Mouse (Mus musculus) left cerebral cortex, adult 8-10 months (tissue): ENCODE measurements around the gene Rasgef1a. TPM values are rescaled to one million over a fixed set of nuclear protein-coding genes. Genes with fewer than 3 reads are reported as not detected.

Experiments
- DNase-seq, 2 experiments: peaks; one replicate each; pipeline ENCODE4 v3.0.0; 2022; ENCODE audit warnings: low spot score in 2 of 2
- total RNA-seq, 4 experiments: library from RNA; stranded (reverse); gene quantifications; 2 replicates each; pipeline ENCODE4 v1.2.4; 2022

Rasgef1a gene
- total RNA-seq, 4 experiments from 2014 or later: 191 to 234 (median 206) TPM

GRCm38 (mm10) chr6:118070321-118071012 is 59.2 kb downstream of the Rasgef1a start:
- DNase-seq: peak in 1 of 2 experiments; percentile 89

GRCm38 (mm10) chr6:118071013-118071350 is 59.7 kb downstream of the Rasgef1a start:
- DNase-seq: no peak

- DNase-seq: no peak
Measured at GRCm38 (mm10) chr6:118071416-118071815, 60.2 kb downstream of the Rasgef1a start.

GRCm38 (mm10) chr6:118072176-118072575 is 60.9 kb downstream of the Rasgef1a start:
- no peak for DNase-seq

- DNase-seq: no peak
Measured at GRCm38 (mm10) chr6:118074151-118074550, 62.9 kb downstream of the Rasgef1a start.

- DNase-seq: no peak
Measured at GRCm38 (mm10) chr6:118076256-118076655, 65.0 kb downstream of the Rasgef1a start.

- DNase-seq: no peak
Measured at GRCm38 (mm10) chr6:118076748-118077147, 65.5 kb downstream of the Rasgef1a start.

GRCm38 (mm10) chr6:118077421-118077820 is 66.2 kb downstream of the Rasgef1a start:
- DNase-seq: no peak

GRCm38 (mm10) chr6:118078751-118079150 is 67.5 kb downstream of the Rasgef1a start:
- no peak for DNase-seq

- peak in 1 of 2 experiments; percentile 1 for DNase-seq
Measured at GRCm38 (mm10) chr6:118079292-118079691, 68.1 kb downstream of the Rasgef1a start.

GRCm38 (mm10) chr6:118079762-118080465 is 68.7 kb downstream of the Rasgef1a start:
- peak in 1 of 2 experiments; percentile 1 for DNase-seq

GRCm38 (mm10) chr6:118080711-118081110 is 69.5 kb downstream of the Rasgef1a start:
- peak in 1 of 2 experiments; percentile 0 for DNase-seq

GRCm38 (mm10) chr6:118082384-118082783 is 71.1 kb downstream of the Rasgef1a start:
- peak in 1 of 2 experiments; percentile 1 for DNase-seq

- no peak for DNase-seq
Measured at GRCm38 (mm10) chr6:118083608-118084007, 72.4 kb downstream of the Rasgef1a start.

- DNase-seq: no peak
Measured at GRCm38 (mm10) chr6:118084596-118084995, 73.4 kb downstream of the Rasgef1a start.

GRCm38 (mm10) chr6:118087955-118088354 is 76.7 kb downstream of the Rasgef1a start:
- DNase-seq: peak in 1 of 2 experiments; percentile 25

GRCm38 (mm10) chr6:118088750-118089440 is 77.7 kb downstream of the Rasgef1a start:
- no peak for DNase-seq

GRCm38 (mm10) chr6:118090827-118091226 is 79.6 kb downstream of the Rasgef1a start:
- no peak for DNase-seq

GRCm38 (mm10) chr6:118097765-118098365 is 86.6 kb downstream of the Rasgef1a start:
- DNase-seq: no peak

- DNase-seq: no peak
Measured at GRCm38 (mm10) chr6:118099311-118099802, 88.1 kb downstream of the Rasgef1a start.

GRCm38 (mm10) chr6:118111810-118112209 is 100.6 kb downstream of the Rasgef1a start:
- DNase-seq: no peak

GRCm38 (mm10) chr6:118122767-118123166 is 111.5 kb downstream of the Rasgef1a start:
- no peak for DNase-seq
